Mouse (Mus musculus) hindbrain, postnatal 0 days (tissue): ENCODE measurements at regions not wholly inside any gene's neighbourhood (a gene's known extent, or its start where the extent isn't known, plus 50 kb on each side); places are given as distances from the start of the nearest gene placed in this dataset.
A peak's percentile ranks its signal among the peaks of the same experiment; 100 is the strongest.

ENCODE experiments used
- ATAC-seq: fragments of 200-750 bp; cut with Nextera tagmentation; 2 replicates; pipeline ENCODE4 v1.8.0; 2017; ENCODE audit warnings: mild to moderate bottlenecking, moderate TSS enrichment, moderate library complexity
- DNase-seq: peaks from one replicate; pipeline ENCODE4 v3.0.0-alpha.2; 2015; ENCODE audit warnings: low spot score
- H3K27ac ChIP-seq: fragments of 300-500 bp; sonication (generic); 2 replicates; pipeline ENCODE4 v1.5.1; 2014; ENCODE audit warnings: mild to moderate bottlenecking
- H3K27me3 ChIP-seq: fragments of 300-500 bp; sonication (generic); 2 replicates; pipeline ENCODE4 v1.6.1; 2014; ENCODE audit warnings: low read length, mixed read lengths; ENCODE audit not compliant: insufficient read depth
- H3K36me3 ChIP-seq: fragments of 300-500 bp; sonication (generic); 2 replicates; pipeline ENCODE4 v1.6.1; 2014; ENCODE audit warnings: low read length, mixed read lengths; ENCODE audit not compliant: insufficient read depth
- H3K4me1 ChIP-seq: fragments of 300-500 bp; sonication (generic); 2 replicates; pipeline ENCODE4 v1.6.1; 2014; ENCODE audit warnings: antibody characterized with exemption, low read length, mixed read lengths; ENCODE audit not compliant: insufficient read depth
- H3K4me2 ChIP-seq: fragments of 300-500 bp; sonication (generic); 2 replicates; pipeline ENCODE4 v1.6.1; 2014; ENCODE audit warnings: low read depth, mild to moderate bottlenecking, low read length, moderate library complexity, mixed read lengths
- H3K4me3 ChIP-seq: fragments of 300-500 bp; sonication (generic); 2 replicates; pipeline ENCODE4 v1.5.1; 2014; ENCODE audit warnings: low read length
- H3K9ac ChIP-seq: fragments of 300-500 bp; sonication (generic); replicated peaks from 2 replicates; pipeline ENCODE4 v1.6.1; 2014; ENCODE audit warnings: mild to moderate bottlenecking, low read length, moderate library complexity, mixed read lengths
- H3K9me3 ChIP-seq: fragments of 300-500 bp; sonication (generic); 2 replicates; pipeline ENCODE4 v1.6.1; 2016; ENCODE audit warnings: low read length, mixed read lengths
- CTCF ChIP-seq: IDR thresholded peaks from 2 replicates; pipeline ENCODE4 v1.5.1; 2016; ENCODE audit warnings: antibody characterized with exemption, control low read depth, low read depth
- WGBS: fragments of 180-500 bp; shearing (Covaris S2); extraction: QIAGEN DNeasy Blood & Tissue Kit; methylation state at CpG from one replicate; pipeline ENCODE4 v1.1.7; 2014; 5-methylcytosine and 5-hydroxymethylcytosine counted together

DNA sequence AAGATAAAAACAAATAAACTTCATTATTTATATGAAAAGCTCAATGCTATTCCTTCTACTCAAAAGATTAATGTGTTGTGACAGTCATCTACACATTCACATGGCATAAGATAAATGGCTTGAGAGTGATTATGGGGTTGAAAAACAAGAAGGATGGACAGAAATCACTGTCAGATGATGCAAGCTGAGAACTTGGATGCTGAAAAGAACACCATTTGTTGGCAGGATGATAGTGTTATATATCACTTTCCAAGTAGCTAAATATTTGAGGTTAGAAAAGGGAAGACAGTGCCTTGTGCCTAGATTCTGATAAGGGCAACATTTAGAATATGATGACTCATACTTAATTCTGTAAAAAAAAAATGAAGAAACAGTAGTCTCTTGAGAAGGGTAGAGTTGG, 817.0 kb downstream of the Phex start:
- Histone ChIP-seq H3K9me3 (no peaks in the 10 kb centered on the region), H3K27ac (no peak overlapping the region), H3K4me3 (no peak overlapping the region), H3K27me3 (no peaks in the 10 kb centered on the region), H3K9ac (no peak overlapping the region), H3K4me2 (no peak overlapping the region), H3K4me1 (no peaks in the 10 kb centered on the region), H3K36me3 (no peaks in the 10 kb centered on the region)
- TF ChIP-seq CTCF = no peak
- DNase-seq (no peak), ATAC-seq (no peak)

GRCm38 (mm10) chrX:156594735-156595134, 820.4 kb downstream of the Phex start:
- TF ChIP-seq CTCF = no peak
- WGBS = 68% methylated on average over 5 of the region's 5 CpGs
- no peaks in the 10 kb centered on the region for H3K36me3 ChIP-seq
- H3K4me3 ChIP-seq = no peak overlapping the region
- no peaks in the 10 kb centered on the region for H3K27me3 ChIP-seq
- ATAC-seq (peak; percentile 76), DNase-seq (peak; percentile 32)
- no peak overlapping the region for H3K4me2 ChIP-seq
- H3K9me3 ChIP-seq = no peaks in the 10 kb centered on the region
- no peak overlapping the region for H3K27ac ChIP-seq
- H3K4me1 ChIP-seq = no peaks in the 10 kb centered on the region
- no peak overlapping the region for H3K9ac ChIP-seq
